Mouse (Mus musculus) Muller cell, postnatal 12 days (primary cell): ENCODE data around the gene Dhrs11.
"Not testable (repeated sequence)": the region's sequence is repeated elsewhere in the genome, so short reads cannot be mapped to it uniquely, and the experiment has no call there.

ENCODE experiments used
- DNase-seq: peaks from one replicate; pipeline ENCODE4 v3.0.0-alpha.2; 2015; ENCODE audit errors: inconsistent ontology term

The Dhrs11 gene

DNA sequence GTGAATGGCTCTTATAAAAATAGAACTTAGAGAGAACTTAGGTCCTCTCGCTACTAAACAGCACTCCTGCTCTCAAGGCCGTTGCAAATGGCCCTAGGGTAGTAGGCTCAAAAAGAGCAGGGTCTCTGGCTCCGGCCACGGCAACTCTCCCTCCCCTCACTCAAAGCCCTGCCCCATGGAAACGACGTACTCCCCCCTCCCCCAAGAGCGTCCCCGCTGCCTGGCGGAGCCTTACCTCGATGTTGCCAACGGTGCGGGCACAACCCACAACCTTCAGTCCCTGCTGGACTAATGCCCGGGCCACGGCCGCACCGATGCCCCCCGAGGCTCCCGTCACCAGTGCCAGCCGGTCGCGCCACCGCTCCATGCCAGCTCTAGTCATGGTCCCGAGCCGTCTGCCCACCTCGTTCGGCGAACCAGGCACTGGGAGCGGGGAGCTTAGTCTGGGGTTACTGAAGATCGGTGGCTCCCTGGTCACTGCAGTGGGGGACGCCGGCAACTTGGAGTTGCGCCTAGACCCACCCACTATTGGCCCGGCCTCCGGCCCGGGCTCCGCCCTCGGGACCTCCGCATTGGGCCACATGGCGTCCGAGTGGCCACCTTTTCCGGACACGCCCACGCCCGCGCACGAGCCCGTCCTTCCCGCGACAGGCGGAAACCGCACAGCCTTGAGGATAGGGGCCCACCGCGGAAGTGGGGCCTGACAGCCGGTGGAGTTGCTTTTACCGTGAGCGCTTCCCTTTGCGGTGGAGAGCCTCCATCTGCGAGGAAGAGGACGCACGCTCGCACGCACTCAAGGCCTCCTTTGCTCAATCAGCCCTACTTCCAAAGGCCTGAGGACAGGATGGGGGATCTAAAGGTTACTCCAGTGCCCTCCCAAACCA lies at the start of gene Dhrs11:
Gene Dhrs11, minus strand, starts transcription at position 479 of the 884 bp plus-strand sequence.
- DNase-seq, result peak; percentile 95

DNA sequence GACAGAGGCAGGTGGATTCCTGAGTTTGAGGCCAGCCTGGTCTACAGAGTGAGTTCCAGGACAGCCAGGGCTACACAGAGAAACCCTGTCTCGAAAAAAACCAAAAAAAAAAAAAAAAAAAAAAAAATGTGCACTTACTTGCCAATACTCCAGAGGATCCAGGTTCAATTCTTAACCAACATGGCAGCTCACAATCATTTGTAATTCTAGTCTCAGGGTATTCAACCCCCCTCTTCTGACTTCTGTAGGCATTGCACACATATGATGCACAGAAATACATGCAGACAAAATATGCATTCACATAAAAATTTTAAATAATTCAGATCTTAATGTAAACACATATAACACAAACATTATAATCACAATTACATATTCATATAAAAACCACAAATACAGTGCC lies 47.2 kb upstream of the Dhrs11 start:
- DNase-seq, result not testable (repeated sequence)

DNA sequence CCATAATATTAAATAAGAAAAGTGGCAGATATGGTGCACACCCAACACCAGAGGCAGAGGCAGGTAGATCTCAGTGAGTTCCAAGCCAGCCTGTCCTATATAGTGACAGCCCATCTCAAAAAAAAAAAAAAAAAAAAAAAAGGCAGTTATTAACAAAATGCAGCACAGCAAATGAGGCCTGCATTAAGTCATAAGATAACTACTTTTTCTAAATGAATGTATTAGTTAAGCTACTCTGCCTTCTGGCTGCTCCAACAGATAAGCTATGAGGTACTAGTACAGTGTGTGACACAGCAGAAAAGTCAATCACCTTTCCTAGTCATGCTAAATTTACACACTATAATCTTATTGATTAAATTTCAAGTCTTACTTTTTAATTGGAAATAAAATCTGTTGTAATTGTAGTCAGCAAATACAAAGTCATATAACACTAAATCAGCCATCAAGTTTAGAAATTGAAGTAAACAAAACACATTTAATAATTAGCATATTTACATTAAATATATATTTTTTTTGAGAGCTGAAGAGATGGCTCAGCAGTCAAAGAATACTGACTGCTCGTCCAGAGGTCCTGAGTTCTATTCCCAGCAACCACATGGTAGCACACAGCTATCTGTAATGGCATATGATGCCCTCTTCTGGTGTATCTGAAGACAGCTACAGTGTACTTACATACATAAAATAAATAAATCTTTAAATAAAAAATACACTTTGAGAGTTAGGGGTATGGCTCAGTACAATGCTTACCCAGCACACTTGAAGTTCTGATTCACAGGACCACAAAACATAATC lies 44.4 kb upstream of the Dhrs11 start:
- no peak for DNase-seq

GRCm38 (mm10) chr11:84871548-84872069 lies 42.8 kb upstream of the Dhrs11 start:
- no peak for DNase-seq

DNA sequence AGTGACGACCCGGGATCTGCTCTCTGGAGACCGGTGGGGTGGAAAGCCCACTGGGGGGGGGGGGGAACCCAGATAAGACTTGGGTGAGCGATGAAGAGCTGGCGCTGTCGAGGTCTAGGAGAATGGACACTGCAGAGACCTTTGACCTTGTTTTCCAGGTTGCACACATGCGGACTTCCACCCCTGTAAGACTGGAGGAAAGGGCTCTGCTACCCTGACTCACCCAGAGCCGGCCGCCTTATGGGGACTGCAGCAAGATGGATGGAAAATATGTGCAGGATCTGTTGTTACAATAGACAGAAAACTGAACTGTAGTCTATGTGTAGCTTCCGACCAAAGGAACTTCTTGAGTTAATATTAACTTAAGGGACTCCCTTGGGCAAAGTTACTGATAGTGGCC lies 42.3 kb upstream of the Dhrs11 start:
- DNase-seq, result peak; percentile 74

DNA sequence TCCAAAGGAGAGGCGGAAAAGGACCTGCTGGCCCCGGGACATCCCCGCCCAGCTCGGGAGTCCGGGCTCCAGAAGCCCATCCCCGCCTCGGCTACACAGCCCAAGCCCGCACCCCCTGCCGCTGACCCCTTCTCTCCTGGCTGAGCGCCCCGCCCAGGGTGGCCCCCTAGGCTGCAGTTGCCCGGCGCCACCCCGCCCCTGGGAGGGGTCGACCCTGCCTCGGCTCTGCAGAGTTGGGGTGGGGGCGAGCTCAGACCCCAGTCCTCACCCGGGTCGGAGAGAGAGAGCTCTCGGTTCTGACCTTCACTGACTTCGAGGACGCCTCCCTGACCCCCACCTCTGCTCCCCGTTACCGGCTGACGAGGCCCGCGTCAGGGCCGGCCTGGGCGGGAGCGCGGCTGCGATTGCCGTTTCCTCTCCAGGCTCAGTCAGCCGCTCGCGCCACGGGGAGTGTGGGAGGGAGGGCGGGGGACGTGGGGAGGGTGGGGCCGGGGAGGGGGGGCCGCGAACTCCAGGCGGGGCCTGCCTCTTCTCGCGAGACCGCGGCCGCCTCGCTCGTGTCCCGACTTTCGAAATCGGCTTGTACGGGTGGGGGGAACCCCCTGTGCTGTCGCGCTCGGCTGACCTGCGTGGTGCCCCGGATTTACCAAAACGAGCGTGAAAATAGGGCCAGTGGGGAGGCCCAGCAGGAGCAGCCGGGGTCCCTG lies 41.7 kb upstream of the Dhrs11 start, which contains the start of gene Ggnbp2:
Gene Ggnbp2, minus strand, starts transcription at position 481 of the 707 bp plus-strand sequence.
- peak; percentile 97 for DNase-seq

DNA sequence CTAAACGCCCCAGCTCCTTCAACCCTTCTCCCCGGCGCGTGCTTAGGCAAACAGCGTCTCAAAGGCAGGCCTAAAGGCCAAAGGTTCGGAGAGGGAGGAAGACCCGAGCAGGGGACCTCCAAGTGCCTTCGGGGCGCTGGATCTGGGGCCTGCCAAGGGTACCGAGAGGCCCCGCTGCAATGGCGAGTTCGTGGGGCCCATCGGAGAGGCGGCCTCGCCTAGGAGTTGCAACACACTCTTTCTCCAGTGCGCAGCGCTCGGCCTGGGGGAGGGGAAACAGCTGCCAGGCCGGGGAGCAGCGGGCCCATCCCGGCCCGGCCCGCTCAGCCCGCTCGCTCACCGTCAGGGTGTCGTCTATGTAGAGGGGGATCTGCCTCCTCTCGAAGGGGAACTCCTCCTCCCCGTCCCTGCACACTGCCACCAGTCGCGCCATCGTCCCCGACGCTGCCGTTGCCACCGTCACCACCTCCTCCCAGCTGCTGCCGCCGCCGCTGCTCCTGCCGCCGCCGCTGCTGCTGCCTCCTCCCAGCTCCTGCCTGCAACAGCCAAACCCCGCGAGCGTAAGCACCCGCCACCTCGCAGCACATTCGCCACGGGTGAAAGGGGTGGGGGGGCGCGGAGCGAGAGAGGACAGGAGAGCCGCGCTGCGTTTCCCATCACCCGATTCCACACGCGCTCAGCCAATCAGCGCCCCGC lies 40.9 kb upstream of the Dhrs11 start:
- DNase-seq, result peak; percentile 99

- no peak for DNase-seq
Observed at GRCm38 (mm10) chr11:84868786-84869259, 40.0 kb upstream of the Dhrs11 start.

DNA sequence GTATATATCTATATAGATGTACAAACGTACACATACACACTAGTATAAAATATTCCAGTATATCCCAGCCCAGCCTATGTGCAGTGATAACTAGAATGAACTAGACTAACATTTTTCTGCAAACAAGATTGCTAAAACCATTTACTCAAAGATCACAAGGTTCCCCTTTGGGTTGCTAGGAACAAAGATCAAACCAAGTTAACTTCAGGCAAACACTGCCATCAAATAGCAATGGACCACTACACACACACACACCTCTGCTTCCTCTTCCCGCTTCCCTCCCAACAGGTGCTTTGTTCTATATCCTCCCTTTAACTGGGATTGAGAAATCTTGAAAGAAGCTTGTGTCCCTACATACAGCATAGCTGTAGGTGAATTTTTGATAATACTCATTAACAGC lies 38.8 kb upstream of the Dhrs11 start:
- no peak for DNase-seq

DNA sequence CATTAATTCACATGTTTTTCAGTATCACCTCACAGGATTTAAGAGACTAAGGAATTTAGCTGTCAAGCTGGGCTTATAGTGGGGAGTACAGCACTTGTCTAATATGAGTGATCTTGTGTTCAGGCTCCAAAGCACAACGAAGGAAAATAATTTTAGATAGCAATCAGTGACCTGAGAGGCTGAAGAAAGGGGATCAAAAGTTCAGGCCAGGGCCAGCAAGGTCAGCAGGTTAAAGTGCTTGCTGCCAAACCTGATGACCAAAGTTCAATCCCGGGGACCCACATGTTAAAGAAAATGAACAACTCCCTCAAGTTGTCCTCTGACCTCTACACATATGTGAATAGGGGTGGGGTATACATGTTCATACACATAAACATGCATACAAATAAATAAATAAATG lies 36.5 kb upstream of the Dhrs11 start:
- no peak for DNase-seq

DNA sequence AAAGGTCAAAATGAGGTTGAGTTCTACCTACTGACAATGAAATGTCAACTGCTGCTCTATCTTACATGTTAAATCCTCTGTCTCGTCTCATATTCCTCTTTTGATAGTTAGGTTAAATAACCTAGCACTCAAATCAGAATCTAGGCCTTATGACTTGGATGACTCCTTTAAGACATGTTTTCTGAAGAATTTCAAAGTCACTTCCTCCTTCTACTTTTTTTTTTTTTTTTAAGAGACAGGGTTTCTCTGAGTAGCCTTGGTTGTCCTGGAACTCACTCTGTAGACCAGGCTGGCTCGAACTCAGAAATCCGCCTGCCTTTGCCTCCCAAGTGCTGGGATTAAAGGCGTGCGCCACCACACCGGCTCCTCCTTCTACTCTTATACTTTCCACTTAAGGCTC lies 26.5 kb upstream of the Dhrs11 start:
- no peak for DNase-seq

- peak; percentile 42 for DNase-seq
Observed at GRCm38 (mm10) chr11:84847475-84848090, 18.8 kb upstream of the Dhrs11 start.

DNA sequence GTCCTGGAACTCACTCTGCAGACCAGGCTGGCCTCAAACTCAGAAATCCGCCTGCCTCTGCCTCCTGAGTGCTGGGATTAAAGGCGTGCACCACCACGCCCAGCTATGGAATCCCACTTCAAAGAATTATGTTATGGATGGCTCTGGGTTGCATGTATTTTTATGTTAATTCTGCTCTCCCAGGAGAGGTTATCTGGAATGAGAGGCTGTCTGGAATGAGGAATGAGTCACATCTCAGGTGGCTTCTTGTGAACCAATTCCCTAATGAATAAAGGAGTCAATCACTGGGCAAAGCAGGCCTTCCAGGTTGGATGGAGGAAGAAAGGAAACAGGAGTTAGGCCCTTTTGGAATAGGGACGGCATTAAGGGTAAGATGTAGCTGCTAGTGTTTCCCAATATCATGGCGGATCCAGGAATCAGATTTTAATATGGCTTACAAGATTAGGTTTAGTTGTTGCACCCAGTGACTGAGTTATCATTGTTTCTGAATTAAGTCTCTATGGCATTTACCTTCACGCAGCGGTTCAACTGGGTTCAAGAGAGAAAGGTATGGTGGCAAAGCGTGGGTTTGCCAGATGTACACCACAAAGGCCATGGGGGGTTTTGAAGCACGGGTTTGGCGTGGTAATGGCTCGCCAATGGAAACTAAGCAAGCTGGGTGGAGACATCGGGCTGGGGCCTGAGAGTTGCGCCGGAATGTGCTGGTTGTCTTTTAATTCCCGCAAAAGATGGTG lies 18.1 kb upstream of the Dhrs11 start:
- no peak for DNase-seq

GRCm38 (mm10) chr11:84839330-84839729 lies 10.5 kb upstream of the Dhrs11 start:
- no peak for DNase-seq

- not testable (repeated sequence) for DNase-seq
Observed at GRCm38 (mm10) chr11:84829495-84829894, 701 bp upstream of the Dhrs11 start.

DNA sequence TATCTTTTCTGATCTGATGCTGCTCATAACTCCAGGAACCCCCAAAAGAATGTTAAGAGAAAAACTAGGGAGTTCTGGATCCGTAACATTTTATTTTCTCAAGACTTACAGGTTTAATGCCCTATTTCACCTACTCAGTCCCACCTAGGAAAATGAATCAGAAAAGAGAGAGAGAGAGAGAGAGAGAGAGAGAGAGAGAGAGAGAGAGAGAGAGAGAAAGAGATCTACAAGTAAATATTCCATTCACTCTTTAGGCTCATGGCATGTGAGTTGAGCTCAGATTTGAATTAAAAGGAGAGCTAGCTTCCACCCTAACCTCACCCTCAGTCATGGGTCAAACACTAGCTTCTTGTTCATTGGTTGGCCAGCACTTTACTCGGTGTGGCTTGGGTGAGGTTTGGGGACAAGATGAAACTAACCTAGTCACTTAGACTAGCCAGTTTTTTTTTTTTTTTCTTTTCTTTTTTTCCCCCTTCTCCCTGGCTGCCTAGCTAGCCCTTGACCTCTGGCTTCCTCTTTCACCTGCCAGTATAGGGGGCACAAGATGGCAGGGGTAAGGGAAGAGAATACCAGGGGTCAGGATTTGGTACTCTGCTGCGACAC lies 792 bp downstream of the Dhrs11 start:
- DNase-seq, result no peak

GRCm38 (mm10) chr11:84827492-84827891 lies 1.3 kb downstream of the Dhrs11 start:
- DNase-seq, result no peak

DNA sequence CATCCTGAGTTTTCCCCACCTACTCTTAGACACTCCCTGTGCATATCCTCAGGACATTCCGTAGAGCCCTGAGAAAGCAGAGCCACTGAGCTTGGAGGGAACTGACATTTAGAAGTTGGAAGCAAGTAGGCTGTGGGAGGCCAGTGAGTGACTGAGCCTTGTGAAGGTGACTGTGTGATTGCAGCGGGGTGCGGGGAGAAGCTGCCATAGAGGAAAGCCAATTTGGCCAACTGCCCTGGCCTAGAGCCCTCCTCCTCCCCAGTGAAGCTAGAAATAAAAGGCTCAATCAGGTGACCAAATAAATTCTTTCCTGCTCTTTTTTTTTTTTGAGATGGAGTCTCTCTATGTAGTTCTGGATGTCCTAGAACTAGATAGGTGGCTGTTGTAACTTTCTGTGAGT lies 2.6 kb downstream of the Dhrs11 start:
- DNase-seq, result peak; percentile 61

- no peak for DNase-seq
Observed at GRCm38 (mm10) chr11:84825261-84825807, 3.5 kb downstream of the Dhrs11 start.
